Mouse (Mus musculus) forebrain, embryonic 15.5 days (tissue): Measurements from ENCODE around the gene Sema3d. TPM values are rescaled to one million over a fixed set of nuclear protein-coding genes. Genes with fewer than 3 reads are reported as not detected.

Experiments used
- ATAC-seq: fragments of 200-750 bp; cut with Nextera tagmentation; replicated peaks from 2 replicates; pipeline ENCODE4 v1.8.0; 2017; ENCODE audit warnings: mild to moderate bottlenecking, moderate TSS enrichment, moderate library complexity
- H3K27ac ChIP-seq: fragments of 300-500 bp; sonication (generic); replicated peaks from 2 replicates; pipeline ENCODE4 v1.5.1; 2015; ENCODE audit warnings: mild to moderate bottlenecking, inconsistent platforms
- H3K27me3 ChIP-seq: fragments of 300-500 bp; sonication (generic); 2 replicates; pipeline ENCODE4 v1.6.1; 2015; ENCODE audit warnings: inconsistent platforms
- H3K36me3 ChIP-seq: fragments of 300-500 bp; sonication (generic); 2 replicates; pipeline ENCODE4 v1.6.1; 2015; ENCODE audit warnings: mild to moderate bottlenecking, inconsistent platforms
- H3K4me1 ChIP-seq: fragments of 300-500 bp; sonication (generic); 2 replicates; pipeline ENCODE4 v1.6.1; 2015; ENCODE audit warnings: inconsistent platforms
- H3K4me2 ChIP-seq: fragments of 300-500 bp; sonication (generic); replicated peaks from 2 replicates; pipeline ENCODE4 v1.6.1; 2015; ENCODE audit warnings: mild to moderate bottlenecking, inconsistent platforms
- H3K4me3 ChIP-seq: fragments of 300-500 bp; sonication (generic); 2 replicates; pipeline ENCODE4 v1.5.1; 2015; ENCODE audit warnings: mild to moderate bottlenecking, inconsistent platforms
- H3K9ac ChIP-seq: fragments of 300-500 bp; sonication (generic); replicated peaks from 2 replicates; pipeline ENCODE4 v1.6.1; 2015; ENCODE audit warnings: mild to moderate bottlenecking, inconsistent platforms
- H3K9me3 ChIP-seq: fragments of 300-500 bp; sonication (generic); 2 replicates; pipeline ENCODE4 v1.6.1; 2016; ENCODE audit warnings: inconsistent platforms
- WGBS: fragments of 180-500 bp; shearing (Covaris S2); methylation state at CpG from one replicate; pipeline ENCODE4 v1.1.7; 2015; ENCODE audit warnings: mixed read lengths; 5-methylcytosine and 5-hydroxymethylcytosine counted together
- polyA plus RNA-seq: library from polyadenylated mRNA; unstranded; fragments of >200 nt; fragmentation: Nextera tagmentation; extraction: Ambion mirVana; gene quantifications from 2 replicates; pipeline ENCODE4 v1.2.1, GENCODE M21; 2015

The Sema3d gene
- polyA plus RNA-seq, 1 experiment from 2014 or later = 1.3 TPM

DNA sequence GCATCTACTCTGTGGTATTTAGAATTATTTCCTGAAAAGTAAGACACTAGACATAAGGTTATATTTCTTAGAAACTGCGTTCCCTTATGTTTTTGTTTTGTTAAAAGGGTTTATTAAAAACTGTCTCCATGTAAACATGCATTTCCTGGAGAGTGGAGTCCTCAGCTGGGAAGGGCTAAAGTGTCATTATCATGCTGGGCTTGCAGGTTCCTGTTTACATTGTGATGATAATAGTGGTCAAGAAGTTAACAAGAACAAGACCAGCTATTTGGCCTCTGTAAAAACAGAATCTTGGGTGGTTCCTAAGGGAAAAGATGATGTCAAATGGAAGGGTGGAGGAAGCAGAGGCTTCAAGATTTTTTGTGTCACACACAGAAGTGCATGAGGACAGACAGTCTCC lies 183.4 kb downstream of the Sema3d start:
- Histone ChIP-seq H3K9ac (no peak overlapping the region), H3K27ac (no peak overlapping the region), H3K9me3 (no peaks in the 10 kb centered on the region), H3K4me1 (no peaks in the 10 kb centered on the region), H3K27me3 (no peaks in the 10 kb centered on the region), H3K36me3 (no peaks in the 10 kb centered on the region), H3K4me3 (no peak overlapping the region), H3K4me2 (no peak overlapping the region)
- 82% methylated on average over 1 of the region's 1 CpGs for WGBS
- no peak for ATAC-seq

DNA sequence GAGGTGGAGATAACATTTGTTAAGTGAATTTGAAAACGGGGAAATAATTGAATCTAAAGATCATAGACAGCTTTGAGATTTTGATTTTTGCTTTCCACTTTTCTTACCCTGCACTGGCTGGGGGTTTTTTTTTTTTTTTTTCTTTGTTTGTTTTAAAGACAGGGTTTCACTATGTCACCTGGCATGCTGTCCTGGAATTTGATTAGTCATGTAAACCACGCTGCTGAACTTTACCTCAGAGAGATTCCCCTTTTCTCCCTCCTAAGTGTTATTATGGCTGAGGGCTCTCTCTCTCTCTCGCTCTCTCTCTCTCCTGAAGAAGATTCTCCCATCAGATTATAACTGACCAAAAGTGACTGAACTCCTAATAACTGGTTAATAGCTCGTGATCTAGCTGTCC lies 191.4 kb downstream of the Sema3d start:
- H3K36me3 ChIP-seq = no peaks in the 10 kb centered on the region
- no peak overlapping the region for H3K27ac ChIP-seq
- H3K4me2 ChIP-seq = no peak overlapping the region
- no peak overlapping the region for H3K9ac ChIP-seq
- H3K4me1 ChIP-seq = no peaks in the 10 kb centered on the region
- H3K9me3 ChIP-seq = no peaks in the 10 kb centered on the region
- no peak overlapping the region for H3K4me3 ChIP-seq
- H3K27me3 ChIP-seq = no peaks in the 10 kb centered on the region
- 68% methylated on average over 4 of the region's 4 CpGs for WGBS
- ATAC-seq = no peak

DNA sequence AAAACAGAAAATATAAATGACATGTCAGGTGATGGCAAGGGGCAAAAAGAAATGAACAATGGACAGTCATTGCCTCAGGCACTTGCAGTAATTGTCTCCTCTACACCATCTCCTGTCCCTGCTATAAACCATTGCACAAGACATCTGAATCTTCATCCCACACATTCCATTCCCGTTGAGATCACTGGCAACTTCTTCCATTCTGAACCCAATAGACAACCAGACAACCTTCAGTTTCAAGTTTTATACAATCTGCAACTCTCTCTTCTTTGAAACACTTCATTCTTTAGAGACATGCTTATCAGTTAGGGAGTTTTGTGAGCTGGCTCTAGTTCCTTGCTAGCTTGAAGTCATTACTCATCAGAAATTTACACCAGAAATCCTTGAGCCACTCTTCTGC lies 192.1 kb downstream of the Sema3d start:
- Histone ChIP-seq H3K4me2 (no peak overlapping the region), H3K9me3 (no peaks in the 10 kb centered on the region), H3K27me3 (no peaks in the 10 kb centered on the region), H3K9ac (no peak overlapping the region), H3K36me3 (no peaks in the 10 kb centered on the region), H3K4me3 (no peak overlapping the region), H3K27ac (no peak overlapping the region), H3K4me1 (no peaks in the 10 kb centered on the region)
- no peak for ATAC-seq
- 73% methylated on average over 1 of the region's 1 CpGs for WGBS

DNA sequence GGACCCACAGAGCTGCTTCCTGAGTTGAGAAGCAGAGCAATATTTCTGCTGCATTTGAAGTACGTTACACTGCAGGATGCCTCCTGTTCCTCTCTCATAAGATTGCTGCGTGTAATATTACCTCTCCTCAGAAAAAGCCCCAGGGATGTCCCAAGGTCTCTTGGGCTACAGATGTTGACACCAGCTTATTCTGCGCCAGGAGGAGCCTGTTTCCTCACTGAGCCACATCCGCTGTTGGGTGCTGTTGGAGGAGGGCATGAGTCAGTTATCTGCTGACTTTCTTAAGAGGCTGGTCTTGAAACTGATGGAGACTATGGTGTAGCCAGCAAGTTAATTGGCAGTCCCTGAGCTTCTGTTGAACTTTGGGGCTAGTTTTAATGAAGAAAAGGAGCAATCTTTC lies 196.6 kb downstream of the Sema3d start:
- H3K9ac ChIP-seq = no peak overlapping the region
- WGBS = 53% methylated on average over 4 of the region's 4 CpGs
- ATAC-seq = no peak
- no peaks in the 10 kb centered on the region for H3K36me3 ChIP-seq
- H3K4me3 ChIP-seq = no peak overlapping the region
- peaks cover 3% of the 10 kb centered on the region; the same call in 1 of the 2 replicates for H3K4me1 ChIP-seq
- no peaks in the 10 kb centered on the region for H3K9me3 ChIP-seq
- H3K27ac ChIP-seq = no peak overlapping the region
- H3K4me2 ChIP-seq = no peak overlapping the region
- H3K27me3 ChIP-seq = no peaks in the 10 kb centered on the region

DNA sequence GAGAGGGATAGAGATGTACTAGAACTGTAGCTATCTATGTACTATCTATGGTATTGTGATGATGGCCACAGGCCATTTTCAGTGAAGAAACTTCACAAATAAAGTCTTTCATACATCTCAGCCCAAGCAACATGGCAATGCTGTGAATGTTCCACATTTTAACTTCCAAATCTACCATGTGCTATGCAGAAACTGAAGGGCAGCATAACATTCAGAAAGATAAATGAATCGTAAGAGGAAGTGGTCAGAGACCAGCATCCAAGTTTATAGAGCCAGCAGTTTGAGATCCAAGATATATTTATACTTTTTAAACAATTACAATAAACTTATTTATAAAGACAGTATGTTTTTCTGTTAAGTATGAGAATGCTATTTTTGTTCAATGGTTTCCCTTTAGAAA lies 199.4 kb downstream of the Sema3d start:
- H3K9me3 ChIP-seq = no peaks in the 10 kb centered on the region
- H3K27ac ChIP-seq = no peak overlapping the region
- no peak for ATAC-seq
- no peak overlapping the region for H3K9ac ChIP-seq
- WGBS = 97% methylated on average over 1 of the region's 1 CpGs
- no peak overlapping the region for H3K4me3 ChIP-seq
- no peak overlapping the region for H3K4me2 ChIP-seq
- H3K27me3 ChIP-seq = no peaks in the 10 kb centered on the region
- H3K4me1 ChIP-seq = peaks cover 3% of the 10 kb centered on the region; the same call in 1 of the 2 replicates
- H3K36me3 ChIP-seq = no peaks in the 10 kb centered on the region

DNA sequence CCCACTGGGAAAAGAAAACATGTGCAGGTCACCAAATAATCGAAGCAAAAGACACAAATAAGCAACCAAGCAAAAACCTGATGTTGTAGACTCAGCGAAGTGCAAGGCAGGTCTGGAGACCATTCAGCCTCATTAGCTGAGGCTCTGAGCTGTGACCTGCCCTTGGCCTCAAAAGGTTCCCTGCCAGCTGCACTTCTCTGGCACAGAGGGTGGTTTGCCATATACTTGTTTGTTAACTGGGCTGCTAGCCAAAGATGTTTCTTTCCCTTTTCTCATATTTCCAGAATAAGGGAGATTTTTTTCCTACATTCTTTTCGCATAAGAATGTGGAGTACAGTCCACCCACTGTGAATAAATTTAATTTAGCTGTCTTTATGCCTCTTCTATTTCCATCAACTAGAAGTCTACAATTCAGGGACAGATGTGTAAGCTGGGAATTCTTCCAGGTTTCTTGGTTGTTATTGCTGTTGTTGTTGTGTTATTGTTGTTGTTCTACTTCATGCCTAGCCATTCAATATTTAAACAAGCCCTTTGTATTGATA lies 200.2 kb downstream of the Sema3d start:
- 65% methylated on average over 3 of the region's 3 CpGs for WGBS

DNA sequence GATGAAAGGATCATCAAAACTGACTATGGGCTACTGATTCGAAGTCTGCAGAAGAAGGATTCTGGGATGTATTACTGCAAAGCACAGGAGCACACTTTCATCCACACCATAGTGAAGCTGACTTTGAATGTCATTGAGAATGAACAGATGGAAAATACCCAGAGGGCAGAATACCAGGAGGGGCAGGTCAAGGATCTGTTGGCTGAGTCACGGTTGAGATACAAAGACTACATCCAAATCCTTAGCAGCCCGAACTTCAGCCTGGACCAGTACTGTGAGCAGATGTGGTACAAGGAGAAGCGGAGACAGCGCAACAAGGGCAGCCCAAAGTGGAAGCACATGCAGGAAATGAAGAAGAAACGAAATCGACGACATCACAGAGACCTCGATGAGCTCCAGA lies 201.7 kb downstream of the Sema3d start:
- WGBS = 92% methylated on average over 9 of the region's 9 CpGs
- ATAC-seq = no peak
- H3K27me3 ChIP-seq = no peaks in the 10 kb centered on the region

More for the DNA sequence above, 200.2 kb downstream of the Sema3d start:
- Histone ChIP-seq H3K27me3 (no peaks in the 10 kb centered on the region), H3K4me2 (no peak overlapping the region), H3K9ac (no peak overlapping the region), H3K4me1 (peaks cover 3% of the 10 kb centered on the region; the same call in 1 of the 2 replicates), H3K9me3 (no peaks in the 10 kb centered on the region), H3K36me3 (no peaks in the 10 kb centered on the region), H3K4me3 (no peak overlapping the region), H3K27ac (no peak overlapping the region)
- ATAC-seq = no peak

DNA sequence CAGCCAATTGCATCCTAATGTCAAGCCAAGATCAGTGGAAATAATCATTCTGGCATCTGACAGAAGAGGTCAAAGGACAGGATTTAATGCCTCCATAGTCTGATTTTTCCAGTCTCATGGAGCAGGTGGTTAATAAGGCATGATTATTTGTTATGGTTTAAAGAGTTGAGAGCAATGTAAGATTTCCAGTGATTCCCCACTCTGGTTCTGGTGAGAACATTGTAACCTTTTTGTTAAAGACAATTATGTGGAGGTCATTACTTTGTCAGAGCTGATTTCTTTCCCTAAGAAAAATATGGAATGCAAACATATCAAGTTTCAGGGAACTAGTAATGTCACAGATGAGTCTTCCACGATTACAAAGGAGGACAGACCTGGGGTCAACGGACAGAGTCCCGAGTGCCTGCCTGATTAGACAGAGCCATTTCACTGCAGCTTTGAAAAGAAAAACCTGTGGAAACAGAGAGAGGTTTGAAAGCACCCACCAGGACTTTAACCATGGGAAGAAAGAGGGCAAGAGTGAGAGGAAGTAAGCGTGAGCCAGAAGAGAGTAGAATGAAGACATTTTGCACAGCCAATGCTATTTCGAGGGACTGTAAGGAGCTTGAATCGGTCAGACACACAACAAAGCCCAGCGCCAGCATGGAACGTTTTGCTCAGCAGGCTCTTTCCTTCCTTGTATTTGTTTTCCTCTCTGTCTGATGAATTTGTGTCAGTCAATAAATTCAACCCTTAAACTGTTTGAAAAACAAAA lies 251.2 kb downstream of the Sema3d start:
- no peak overlapping the region for H3K4me2 ChIP-seq
- no peak for ATAC-seq

More for the DNA sequence above, 201.7 kb downstream of the Sema3d start:
- Histone ChIP-seq H3K27ac (no peak overlapping the region), H3K4me2 (no peak overlapping the region), H3K9ac (no peak overlapping the region), H3K4me1 (peaks cover 3% of the 10 kb centered on the region; the same call in 1 of the 2 replicates), H3K9me3 (no peaks in the 10 kb centered on the region), H3K4me3 (no peak overlapping the region), H3K36me3 (no peaks in the 10 kb centered on the region)

DNA sequence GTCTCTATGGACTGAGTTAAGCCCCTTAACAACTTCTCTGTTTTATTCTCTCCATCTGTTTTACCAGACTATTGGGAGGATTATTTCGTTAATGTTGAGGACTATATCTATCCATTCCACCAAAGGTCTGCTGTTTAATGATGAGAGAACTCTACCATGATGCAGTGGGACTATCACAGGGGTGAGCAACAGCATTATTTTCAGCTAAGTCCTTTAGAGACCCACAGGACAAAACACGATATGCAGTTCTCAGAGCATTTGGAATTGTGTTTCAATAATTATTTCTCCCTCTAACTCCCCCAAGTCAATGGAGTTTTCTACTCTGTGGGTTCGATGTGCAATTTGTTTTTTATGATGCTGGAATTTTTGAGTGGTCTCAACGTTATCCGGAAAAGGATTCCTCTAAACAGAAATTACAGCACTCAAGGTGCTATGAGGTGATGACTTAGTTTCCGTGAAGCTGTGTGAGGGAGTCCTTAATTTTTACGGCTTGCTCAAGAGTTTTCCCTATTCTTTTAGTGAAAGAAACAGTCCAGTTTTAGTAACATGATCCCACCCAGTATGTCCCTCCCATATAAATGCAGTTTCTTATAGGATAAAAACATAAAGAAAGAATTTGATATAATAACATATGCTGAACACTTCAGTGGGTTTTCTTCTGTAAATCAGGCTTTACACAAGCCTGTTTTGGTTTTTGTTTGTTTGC lies 254.7 kb downstream of the Sema3d start:
- Histone ChIP-seq H3K36me3 (no peaks in the 10 kb centered on the region), H3K27ac (no peak overlapping the region), H3K27me3 (no peaks in the 10 kb centered on the region), H3K4me1 (no peaks in the 10 kb centered on the region), H3K4me3 (no peak overlapping the region), H3K9me3 (no peaks in the 10 kb centered on the region), H3K4me2 (no peak overlapping the region), H3K9ac (no peak overlapping the region)
- WGBS = 88% methylated on average over 7 of the region's 7 CpGs
- ATAC-seq = no peak

More for the DNA sequence above, 251.2 kb downstream of the Sema3d start:
- Histone ChIP-seq H3K27ac (no peak overlapping the region), H3K4me1 (no peaks in the 10 kb centered on the region), H3K36me3 (no peaks in the 10 kb centered on the region), H3K27me3 (no peaks in the 10 kb centered on the region), H3K9ac (no peak overlapping the region), H3K4me3 (no peak overlapping the region), H3K9me3 (no peaks in the 10 kb centered on the region)
- WGBS = 17% methylated on average over 8 of the region's 8 CpGs
